Mouse (Mus musculus) forebrain, embryonic 13.5 days (tissue): ENCODE data around the gene Hist1h3d. TPM values are rescaled to one million over a fixed set of nuclear protein-coding genes. Genes with fewer than 3 reads are reported as not detected.
"Not testable (repeated sequence)": the region's sequence is repeated elsewhere in the genome, so short reads cannot be mapped to it uniquely, and the experiment has no call there.

Source experiments
- ATAC-seq: fragments of 200-750 bp; cut with Nextera tagmentation; 2 replicates; pipeline ENCODE4 v1.8.0; 2017
- H3K27ac ChIP-seq: fragments of 300-500 bp; sonication (generic); 2 replicates; pipeline ENCODE4 v1.5.1; 2015; ENCODE audit warnings: inconsistent platforms, mild to moderate bottlenecking, moderate library complexity
- H3K27me3 ChIP-seq: fragments of 300-500 bp; sonication (generic); 2 replicates; pipeline ENCODE4 v1.6.1; 2015; ENCODE audit warnings: mild to moderate bottlenecking, inconsistent platforms
- H3K36me3 ChIP-seq: fragments of 300-500 bp; sonication (generic); 2 replicates; pipeline ENCODE4 v1.6.1; 2015; ENCODE audit warnings: mild to moderate bottlenecking, inconsistent platforms; ENCODE audit not compliant: poor library complexity, severe bottlenecking
- H3K4me1 ChIP-seq: fragments of 300-500 bp; sonication (generic); 2 replicates; pipeline ENCODE4 v1.6.1; 2015; ENCODE audit warnings: inconsistent platforms
- H3K4me2 ChIP-seq: fragments of 300-500 bp; sonication (generic); 2 replicates; pipeline ENCODE4 v1.6.1; 2015; ENCODE audit warnings: inconsistent platforms, mild to moderate bottlenecking, moderate library complexity
- H3K4me3 ChIP-seq: fragments of 300-500 bp; sonication (generic); 2 replicates; pipeline ENCODE4 v1.5.1; 2015; ENCODE audit warnings: mild to moderate bottlenecking, inconsistent platforms
- H3K9ac ChIP-seq: fragments of 300-500 bp; sonication (generic); 2 replicates; pipeline ENCODE4 v1.6.1; 2015; ENCODE audit warnings: mild to moderate bottlenecking, inconsistent platforms
- H3K9me3 ChIP-seq: fragments of 300-500 bp; sonication (generic); replicated peaks from 2 replicates; pipeline ENCODE4 v1.6.1; 2016; ENCODE audit warnings: inconsistent platforms
- WGBS: fragments of 180-500 bp; shearing (Covaris S2); methylation state at CpG from one replicate; pipeline ENCODE4 v1.1.7; 2015; 5-methylcytosine and 5-hydroxymethylcytosine counted together
- polyA plus RNA-seq: library from polyadenylated mRNA; unstranded; fragments of >200 nt; fragmentation: Nextera tagmentation; extraction: Ambion mirVana; gene quantifications from 2 replicates; pipeline ENCODE4 v1.2.1, GENCODE M21; 2015

Gene Hist1h3d
- polyA plus RNA-seq, 1 experiment from 2014 or later: 8.8 TPM

DNA sequence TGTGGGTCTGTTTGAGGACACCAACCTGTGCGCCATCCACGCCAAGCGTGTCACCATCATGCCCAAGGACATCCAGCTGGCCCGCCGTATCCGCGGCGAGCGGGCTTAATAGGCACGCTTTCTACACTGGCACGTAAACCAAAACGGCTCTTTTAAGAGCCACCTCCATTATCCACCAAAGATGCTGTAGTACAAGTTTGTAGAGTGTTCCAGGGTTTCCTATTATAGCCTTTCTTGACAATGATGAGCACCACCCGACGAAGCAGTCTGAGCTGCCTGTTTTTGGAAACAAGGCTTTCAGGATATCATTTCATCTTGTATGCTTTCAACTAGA, 30.8 kb upstream of the Hist1h3d start:
- Histone ChIP-seq H3K4me3 (peak overlapping the region; percentile 47), H3K27ac (peak overlapping the region; percentile 95), H3K4me2 (peak overlapping the region; percentile 69), H3K4me1 (peaks cover 11% of the 10 kb centered on the region), H3K9ac (peak overlapping the region; percentile 73)
- H3K9me3 ChIP-seq, H3K27me3 ChIP-seq, ATAC-seq, H3K36me3 ChIP-seq: not testable (repeated sequence)
- WGBS: under 1% methylated on average over 13 of the region's 14 CpGs

DNA sequence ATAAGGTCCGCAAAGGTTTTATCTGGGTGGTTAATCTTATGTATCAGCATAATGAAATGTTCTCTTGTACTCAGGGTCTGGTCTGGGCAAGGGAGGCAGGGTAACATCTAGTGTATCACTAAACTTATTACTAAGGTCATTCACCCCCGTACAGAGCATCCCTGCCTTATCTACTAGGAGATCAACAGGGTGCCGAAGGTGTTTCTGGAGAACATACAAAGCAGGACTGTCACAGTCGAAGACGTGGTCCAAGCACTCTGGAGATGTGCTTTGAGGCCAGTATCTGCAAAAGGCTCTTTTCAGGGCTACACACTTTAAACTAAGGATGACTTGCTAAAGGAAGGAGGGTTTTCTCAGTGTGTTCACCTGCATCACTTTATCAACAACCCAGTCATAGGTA, 28.9 kb upstream of the Hist1h3d start:
- WGBS: 78% methylated on average over 5 of the region's 5 CpGs
- Histone ChIP-seq H3K9ac (no peak overlapping the region), H3K27ac (no peak overlapping the region)

DNA sequence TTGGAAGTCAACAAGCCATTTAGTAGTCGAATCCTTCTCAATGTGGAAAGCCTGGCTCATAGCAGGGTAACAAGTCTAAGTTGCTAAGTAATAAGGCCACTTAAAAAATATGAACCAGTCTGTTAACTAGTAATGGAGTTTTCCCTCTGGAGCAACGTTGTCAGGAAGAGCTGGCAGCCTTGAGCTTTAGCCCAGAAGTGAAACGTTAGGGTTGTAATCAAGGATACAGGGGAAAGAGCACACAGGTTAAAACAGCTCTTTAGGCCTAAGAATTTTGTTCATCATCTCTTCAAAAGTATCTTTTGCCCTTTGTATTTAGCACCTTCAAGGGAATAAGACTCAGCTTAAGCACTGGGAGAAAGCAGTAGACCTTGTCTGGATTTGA, 24.8 kb upstream of the Hist1h3d start:
- Histone ChIP-seq H3K27me3 (no peaks in the 10 kb centered on the region), H3K9me3 (no peaks in the 10 kb centered on the region), H3K4me1 (peaks cover 21% of the 10 kb centered on the region), H3K4me3 (peak overlapping the region; percentile 46), H3K27ac (peak overlapping the region; percentile 93), H3K9ac (peak overlapping the region; percentile 69), H3K36me3 (no peaks in the 10 kb centered on the region), H3K4me2 (peak overlapping the region; percentile 65)
- ATAC-seq: no peak
- 5% methylated on average over 3 of the region's 3 CpGs for WGBS

More for the DNA sequence above, 28.9 kb upstream of the Hist1h3d start:
- Histone ChIP-seq H3K4me3 (no peak overlapping the region), H3K4me1 (peaks cover 18% of the 10 kb centered on the region), H3K9me3 (no peaks in the 10 kb centered on the region), H3K36me3 (no peaks in the 10 kb centered on the region), H3K27me3 (no peaks in the 10 kb centered on the region), H3K4me2 (no peak overlapping the region)
- ATAC-seq: no peak

DNA sequence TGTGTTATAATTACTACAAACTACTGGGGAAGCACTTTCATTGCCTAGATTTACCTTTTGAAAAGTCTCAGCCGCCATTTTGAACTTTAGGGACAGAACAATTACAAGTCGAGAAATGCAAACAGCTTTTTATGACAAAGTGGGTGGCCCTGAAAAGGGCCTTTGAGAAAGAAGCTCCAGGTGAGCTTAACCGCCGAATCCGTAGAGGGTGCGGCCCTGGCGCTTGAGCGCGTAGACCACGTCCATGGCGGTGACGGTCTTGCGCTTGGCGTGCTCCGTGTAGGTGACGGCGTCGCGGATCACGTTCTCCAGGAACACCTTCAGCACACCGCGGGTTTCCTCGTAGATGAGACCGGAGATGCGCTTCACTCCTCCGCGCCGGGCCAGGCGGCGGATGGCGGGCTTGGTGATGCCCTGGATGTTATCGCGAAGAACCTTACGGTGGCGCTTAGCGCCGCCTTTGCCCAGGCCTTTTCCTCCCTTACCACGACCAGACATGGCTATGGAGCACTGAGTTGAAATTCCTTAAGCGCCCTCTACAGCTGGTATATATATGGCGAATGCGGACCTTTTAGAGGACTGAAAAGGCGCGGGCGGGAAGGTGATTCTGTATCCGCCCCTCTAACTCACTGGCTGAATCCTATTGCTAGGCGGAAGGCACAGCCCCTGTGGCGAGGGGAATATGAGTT, 24.3 kb upstream of the Hist1h3d start, which contains the start of gene Hist1h4f:
TSS of gene Hist1h4f (minus strand) at position 503 of the 689 bp plus-strand sequence.
- WGBS: under 1% methylated on average over 47 of the region's 47 CpGs
- peak; percentile 87 for ATAC-seq
- H3K27ac ChIP-seq: peak within 1 kb of the TSS; percentile 93
- H3K27me3 ChIP-seq, H3K36me3 ChIP-seq, H3K9me3 ChIP-seq: not testable (repeated sequence)
- peak within 1 kb of the TSS; percentile 65 for H3K4me2 ChIP-seq
- peaks cover 21% of the 10 kb centered on the region for H3K4me1 ChIP-seq
- H3K4me3 ChIP-seq: peak within 1 kb of the TSS; percentile 46
- H3K9ac ChIP-seq: peak within 1 kb of the TSS; percentile 69

DNA sequence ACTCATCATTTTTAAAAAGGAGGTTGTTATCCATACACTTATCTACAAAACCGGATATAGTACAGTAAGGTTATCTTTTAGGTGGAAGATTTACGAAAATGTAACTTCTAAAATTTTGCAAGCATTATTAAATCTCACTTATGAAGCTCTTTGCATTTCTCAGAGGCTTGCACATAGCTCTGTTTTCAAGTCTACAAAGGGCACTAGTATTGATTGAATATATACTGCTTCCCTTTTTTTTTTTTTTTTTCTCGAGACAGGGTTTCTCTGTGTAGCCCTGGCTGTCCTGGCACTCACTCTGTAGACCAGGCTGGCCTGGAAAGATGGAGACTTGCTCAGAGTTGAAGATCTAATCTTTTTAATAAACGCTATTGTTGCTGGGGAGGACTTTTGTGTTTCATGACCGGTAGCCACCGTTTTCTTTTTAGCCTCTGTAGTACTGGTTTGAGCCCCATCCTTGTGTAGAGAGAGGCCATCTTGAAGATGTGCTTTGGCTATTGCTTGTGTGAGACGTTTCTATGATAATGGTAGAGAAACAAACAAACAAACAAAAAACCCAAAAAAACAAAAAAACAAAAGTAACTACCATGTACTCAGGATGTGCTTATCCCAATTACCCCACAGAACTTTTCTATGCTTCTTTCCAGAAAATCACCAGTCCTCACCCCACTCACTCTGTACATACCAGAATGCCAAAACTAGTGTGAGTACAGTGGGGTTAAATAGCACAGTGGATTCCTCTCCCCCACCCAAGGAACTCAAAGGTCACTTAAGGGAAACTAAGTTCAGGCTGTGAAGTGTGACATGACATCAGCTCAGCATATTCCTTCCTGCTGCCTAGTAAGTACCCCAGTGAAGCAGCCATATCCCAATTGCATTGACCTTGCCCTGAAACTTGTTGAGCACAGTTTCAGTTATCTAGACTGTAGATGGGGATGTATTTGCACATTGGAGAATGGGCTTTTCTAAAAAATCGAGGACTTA, 23.3 kb upstream of the Hist1h3d start:
- H3K9ac ChIP-seq: peak overlapping the region; percentile 69
- H3K27ac ChIP-seq: peak overlapping the region; percentile 93
- ATAC-seq: no peak
- H3K9me3 ChIP-seq: no peaks in the 10 kb centered on the region
- H3K4me1 ChIP-seq: peaks cover 27% of the 10 kb centered on the region
- H3K4me2 ChIP-seq: peak overlapping the region; percentile 65
- H3K36me3 ChIP-seq: no peaks in the 10 kb centered on the region
- no peaks in the 10 kb centered on the region for H3K27me3 ChIP-seq
- 49% methylated on average over 8 of the region's 8 CpGs for WGBS
- peak overlapping the region; percentile 46 for H3K4me3 ChIP-seq

DNA sequence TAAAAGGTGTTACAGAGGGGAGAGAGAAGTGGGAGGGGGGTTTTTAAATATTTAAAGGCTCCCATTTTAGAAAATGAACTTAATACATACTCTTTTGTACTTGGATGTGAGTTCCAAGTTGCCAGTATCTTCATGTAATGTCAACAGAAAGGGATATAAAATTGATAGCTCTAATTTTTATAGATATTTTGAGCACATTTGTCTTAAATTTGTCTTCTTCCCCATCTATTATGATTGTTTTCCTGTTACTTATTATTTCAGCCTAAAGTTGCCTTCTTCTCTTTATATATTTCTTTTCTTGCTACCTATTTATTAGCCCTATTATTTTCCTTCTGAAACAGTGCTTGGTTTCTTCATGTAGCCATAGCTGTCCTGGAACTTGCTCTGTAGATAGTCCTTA, 22.6 kb upstream of the Hist1h3d start, which contains the start of gene Hist1h1d:
TSS of gene Hist1h1d (plus strand) at position 301 of the 400 bp plus-strand sequence.
- Histone ChIP-seq H3K36me3 (no peaks in the 10 kb centered on the region), H3K9me3 (no peaks in the 10 kb centered on the region), H3K4me1 (peaks cover 27% of the 10 kb centered on the region), H3K27me3 (no peaks in the 10 kb centered on the region), H3K4me2 (peak within 1 kb of the TSS; percentile 93), H3K27ac (peak within 1 kb of the TSS; percentile 99), H3K9ac (peak within 1 kb of the TSS; percentile 87), H3K4me3 (0 out of 2 replicates have a peak within 1 kb of the TSS, but pooled peaks have one; percentile 3)
- ATAC-seq: no peak

DNA sequence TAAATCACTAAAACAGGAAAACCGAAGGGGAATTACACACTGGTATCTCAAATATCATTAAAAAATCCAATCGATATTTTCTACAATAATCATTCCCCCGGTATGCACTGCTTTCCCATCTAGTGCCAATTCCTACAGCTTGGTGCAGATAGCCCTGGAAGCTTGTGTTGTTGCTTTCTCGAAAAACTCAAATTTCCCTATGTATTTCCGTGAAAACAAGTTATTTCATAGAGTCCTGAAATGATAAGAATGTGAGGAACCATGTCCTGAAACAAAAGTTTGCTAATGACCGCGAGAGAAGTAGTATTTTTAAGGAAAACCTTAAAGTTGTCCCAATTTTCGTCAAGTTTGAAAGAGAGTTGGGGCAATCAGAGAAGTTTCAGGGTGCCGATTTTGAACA, 21.2 kb upstream of the Hist1h3d start:
- ATAC-seq: no peak

DNA sequence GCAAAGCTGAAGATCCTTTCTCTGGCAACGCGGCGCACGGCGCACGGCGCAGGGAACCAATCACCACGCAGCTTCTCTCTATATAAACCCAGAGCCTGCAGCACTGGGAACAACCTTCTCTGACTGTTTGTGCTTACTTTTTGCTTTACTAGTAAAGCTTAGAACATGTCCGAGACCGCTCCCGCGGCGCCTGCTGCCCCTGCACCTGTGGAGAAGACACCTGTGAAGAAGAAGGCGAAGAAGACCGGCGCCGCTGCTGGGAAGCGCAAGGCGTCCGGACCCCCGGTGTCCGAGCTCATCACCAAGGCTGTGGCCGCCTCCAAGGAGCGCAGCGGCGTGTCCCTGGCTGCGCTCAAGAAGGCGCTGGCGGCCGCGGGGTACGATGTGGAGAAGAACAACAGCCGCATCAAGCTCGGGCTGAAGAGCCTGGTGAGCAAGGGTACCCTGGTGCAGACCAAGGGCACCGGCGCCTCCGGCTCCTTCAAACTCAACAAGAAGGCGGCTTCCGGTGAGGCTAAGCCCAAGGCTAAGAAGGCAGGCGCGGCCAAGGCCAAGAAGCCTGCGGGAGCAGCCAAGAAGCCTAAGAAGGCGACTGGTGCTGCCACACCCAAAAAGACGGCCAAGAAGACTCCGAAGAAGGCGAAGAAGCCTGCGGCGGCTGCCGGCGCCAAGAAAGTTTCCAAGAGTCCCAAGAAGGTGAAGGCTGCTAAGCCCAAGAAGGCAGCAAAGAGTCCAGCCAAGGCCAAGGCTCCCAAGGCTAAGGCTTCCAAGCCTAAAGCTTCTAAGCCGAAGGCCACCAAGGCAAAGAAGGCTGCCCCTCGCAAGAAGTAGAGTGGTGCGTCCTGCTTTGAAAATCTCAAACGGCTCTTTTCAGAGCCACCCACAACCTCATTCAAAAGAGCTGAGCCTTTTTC, 20.4 kb upstream of the Hist1h3d start:
- under 1% methylated on average over 54 of the region's 54 CpGs for WGBS
- peak; percentile 87 for ATAC-seq
- Histone ChIP-seq H3K27me3 (no peaks in the 10 kb centered on the region), H3K4me1 (peaks cover 27% of the 10 kb centered on the region), H3K9me3 (no peaks in the 10 kb centered on the region), H3K4me2 (peak overlapping the region; percentile 93), H3K9ac (peak overlapping the region; percentile 87), H3K27ac (peak overlapping the region; percentile 99), H3K36me3 (no peaks in the 10 kb centered on the region), H3K4me3 (peak overlapping the region; percentile 61)

More for the DNA sequence above, 21.2 kb upstream of the Hist1h3d start:
- H3K27ac ChIP-seq: peak overlapping the region; percentile 99
- peak overlapping the region; percentile 61 for H3K4me3 ChIP-seq
- no peaks in the 10 kb centered on the region for H3K9me3 ChIP-seq
- peak overlapping the region; percentile 87 for H3K9ac ChIP-seq
- peak overlapping the region; percentile 93 for H3K4me2 ChIP-seq
- WGBS: 24% methylated on average over 9 of the region's 9 CpGs
- no peaks in the 10 kb centered on the region for H3K36me3 ChIP-seq
- H3K27me3 ChIP-seq: no peaks in the 10 kb centered on the region
- H3K4me1 ChIP-seq: peaks cover 27% of the 10 kb centered on the region

DNA sequence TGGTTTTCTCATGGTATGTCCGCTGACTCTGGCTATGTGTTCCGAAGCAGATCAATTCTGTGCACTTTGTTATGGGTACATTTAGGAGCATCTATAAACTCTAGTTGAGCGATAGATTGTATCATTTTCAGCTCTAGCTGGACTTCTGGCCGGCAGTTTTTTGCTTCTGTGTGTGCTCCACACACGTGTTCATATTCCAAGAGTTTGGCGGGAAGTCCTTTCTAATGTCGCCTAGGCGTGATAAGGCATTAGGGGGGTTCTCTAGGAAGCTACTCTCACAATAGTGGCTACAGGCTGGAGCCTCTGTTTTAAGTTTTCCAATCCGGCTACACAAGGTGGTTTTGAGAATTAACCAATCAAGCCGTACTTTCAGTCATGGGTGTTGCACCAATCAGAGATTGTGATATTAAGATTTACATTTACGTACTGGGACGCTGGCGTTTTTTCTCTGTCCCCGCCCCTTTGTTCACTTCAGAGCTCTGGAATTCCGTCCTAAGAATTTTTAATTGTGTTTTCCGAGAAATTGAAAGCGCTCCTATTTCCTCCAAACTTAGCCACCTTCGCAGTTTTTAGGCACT, 19.6 kb upstream of the Hist1h3d start:
- ATAC-seq: peak; percentile 84
- Histone ChIP-seq H3K9ac (peak overlapping the region; percentile 87), H3K27me3 (no peaks in the 10 kb centered on the region), H3K27ac (peak overlapping the region; percentile 99), H3K4me1 (peaks cover 24% of the 10 kb centered on the region), H3K4me3 (peak overlapping the region; percentile 61), H3K36me3 (no peaks in the 10 kb centered on the region), H3K9me3 (no peaks in the 10 kb centered on the region), H3K4me2 (peak overlapping the region; percentile 93)
- WGBS: under 1% methylated on average over 18 of the region's 18 CpGs

DNA sequence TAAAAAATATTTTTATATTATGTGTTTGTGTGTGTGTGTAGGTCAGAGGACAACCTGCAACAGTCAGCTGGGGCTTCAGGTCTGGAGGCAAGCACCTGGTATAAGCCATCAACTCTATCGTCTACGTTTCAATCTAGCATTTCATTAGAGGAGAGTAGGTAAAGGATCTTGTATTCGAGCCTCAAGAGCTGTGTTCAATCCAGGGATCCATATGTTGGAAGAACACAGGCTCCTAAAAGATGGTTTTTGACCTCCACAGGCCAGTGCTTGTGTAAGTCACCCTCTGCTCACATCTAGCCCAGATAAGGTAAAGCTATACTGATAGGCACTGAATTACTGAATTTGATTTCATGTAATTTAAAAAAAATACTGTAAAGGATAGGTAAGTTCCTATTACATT, 18.7 kb upstream of the Hist1h3d start:
- H3K9me3 ChIP-seq: no peaks in the 10 kb centered on the region
- peaks cover 23% of the 10 kb centered on the region for H3K4me1 ChIP-seq
- ATAC-seq: no peak
- WGBS: 64% methylated on average over 3 of the region's 3 CpGs
- peak overlapping the region; percentile 93 for H3K4me2 ChIP-seq
- H3K4me3 ChIP-seq: no peak overlapping the region
- no peaks in the 10 kb centered on the region for H3K27me3 ChIP-seq
- H3K9ac ChIP-seq: no peak overlapping the region
- peak overlapping the region; percentile 16; the same call in 1 of the 2 replicates for H3K27ac ChIP-seq
- no peaks in the 10 kb centered on the region for H3K36me3 ChIP-seq

DNA sequence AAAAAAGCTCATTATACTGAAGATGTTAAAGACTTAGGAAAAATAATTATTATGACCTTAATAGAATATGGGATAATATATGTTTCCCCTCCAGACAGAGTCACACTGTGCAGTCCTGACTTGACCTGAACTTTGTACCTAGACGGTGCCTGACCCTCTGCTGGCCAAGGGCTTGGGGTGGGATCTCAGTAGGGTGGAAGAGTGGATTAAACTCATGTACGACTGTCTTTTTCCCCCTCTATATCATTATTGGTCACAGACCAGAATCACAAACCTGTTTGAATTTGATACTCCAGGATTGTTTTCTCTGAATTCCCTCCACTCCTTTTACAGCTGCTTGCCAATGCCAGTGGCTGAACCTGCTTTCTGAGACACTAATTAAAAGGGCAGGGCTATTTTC, 14.9 kb upstream of the Hist1h3d start:
- H3K27me3 ChIP-seq, H3K4me1 ChIP-seq, H3K36me3 ChIP-seq, ATAC-seq, H3K9ac ChIP-seq, H3K4me3 ChIP-seq, H3K9me3 ChIP-seq: not testable (repeated sequence)
- WGBS: 12% methylated on average over 2 of the region's 2 CpGs
- Histone ChIP-seq H3K4me2 (peak overlapping the region; percentile 40), H3K27ac (peak overlapping the region; percentile 59)
